Mouse (Mus musculus) embryonic facial prominence, embryonic 13.5 days (tissue): ENCODE data around the gene Rexo2. TPM values are rescaled to one million over a fixed set of nuclear protein-coding genes. Genes with fewer than 3 reads are reported as not detected.

Source experiments
- ATAC-seq: fragments of 200-750 bp; cut with Nextera tagmentation; 2 replicates; pipeline ENCODE4 v1.8.0; 2017; ENCODE audit warnings: low read depth; ENCODE audit not compliant: insufficient number of reproducible peaks, insufficient read depth, low FRiP score, low TSS enrichment
- H3K27ac ChIP-seq: fragments of 300-500 bp; sonication (generic); 2 replicates; pipeline ENCODE4 v1.5.1; 2015; ENCODE audit warnings: moderate library complexity, mild to moderate bottlenecking, inconsistent platforms
- H3K27me3 ChIP-seq: fragments of 300-500 bp; sonication (generic); 2 replicates; pipeline ENCODE4 v1.6.1; 2015; ENCODE audit warnings: mild to moderate bottlenecking, inconsistent platforms
- H3K36me3 ChIP-seq: fragments of 300-500 bp; sonication (generic); 2 replicates; pipeline ENCODE4 v1.6.1; 2015; ENCODE audit warnings: mild to moderate bottlenecking, inconsistent platforms
- H3K4me1 ChIP-seq: fragments of 300-500 bp; sonication (generic); 2 replicates; pipeline ENCODE4 v1.6.1; 2015; ENCODE audit warnings: inconsistent platforms
- H3K4me2 ChIP-seq: fragments of 300-500 bp; sonication (generic); 2 replicates; pipeline ENCODE4 v1.6.1; 2015; ENCODE audit warnings: moderate library complexity, mild to moderate bottlenecking, inconsistent platforms
- H3K4me3 ChIP-seq: fragments of 300-500 bp; sonication (generic); 2 replicates; pipeline ENCODE4 v1.5.1; 2015; ENCODE audit warnings: mild to moderate bottlenecking, inconsistent platforms
- H3K9ac ChIP-seq: fragments of 300-500 bp; sonication (generic); 2 replicates; pipeline ENCODE4 v1.6.1; 2015; ENCODE audit warnings: mild to moderate bottlenecking, inconsistent platforms
- H3K9me3 ChIP-seq: fragments of 300-500 bp; sonication (generic); 2 replicates; pipeline ENCODE4 v1.6.1; 2016; ENCODE audit warnings: inconsistent platforms
- WGBS: fragments of 180-500 bp; shearing (Covaris S2); methylation state at CpG from one replicate; pipeline ENCODE4 v1.1.7; 2015; ENCODE audit warnings: mixed read lengths; 5-methylcytosine and 5-hydroxymethylcytosine counted together
- polyA plus RNA-seq: library from polyadenylated mRNA; unstranded; fragments of >200 nt; fragmentation: Nextera tagmentation; extraction: Ambion mirVana; gene quantifications from 2 replicates; pipeline ENCODE4 v1.2.1, GENCODE M21; 2015

The Rexo2 gene
- polyA plus RNA-seq, 1 experiment from 2014 or later: 106 TPM

DNA sequence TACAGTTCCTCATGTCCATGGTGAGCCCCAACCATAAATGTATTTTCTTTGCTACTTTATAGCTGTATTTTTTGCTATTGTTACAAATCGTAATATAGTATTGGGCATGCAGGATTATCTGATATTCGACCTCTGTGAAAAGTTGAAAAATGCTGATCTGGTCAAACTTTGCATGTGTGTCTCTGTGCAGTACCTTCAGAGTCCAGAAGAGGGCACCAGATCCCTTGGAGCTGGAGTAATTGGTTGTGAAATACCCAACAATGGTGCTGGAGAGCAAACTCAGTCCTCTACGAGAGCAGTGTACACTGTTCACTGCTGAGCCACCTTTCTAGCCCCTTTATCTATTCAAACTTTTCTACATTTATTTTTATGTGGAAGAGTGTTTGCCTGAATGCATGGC, 13.6 kb downstream of the Rexo2 start:
- Histone ChIP-seq H3K4me3 (no peak overlapping the region), H3K4me1 (no peaks in the 10 kb centered on the region), H3K27ac (no peak overlapping the region), H3K4me2 (no peak overlapping the region), H3K9ac (no peak overlapping the region), H3K27me3 (no peaks in the 10 kb centered on the region), H3K9me3 (peaks cover 3% of the 10 kb centered on the region; the same call in 1 of the 2 replicates), H3K36me3 (peaks cover 46% of the 10 kb centered on the region)
- no peak for ATAC-seq
- WGBS: 64% methylated on average over 3 of the region's 3 CpGs

DNA sequence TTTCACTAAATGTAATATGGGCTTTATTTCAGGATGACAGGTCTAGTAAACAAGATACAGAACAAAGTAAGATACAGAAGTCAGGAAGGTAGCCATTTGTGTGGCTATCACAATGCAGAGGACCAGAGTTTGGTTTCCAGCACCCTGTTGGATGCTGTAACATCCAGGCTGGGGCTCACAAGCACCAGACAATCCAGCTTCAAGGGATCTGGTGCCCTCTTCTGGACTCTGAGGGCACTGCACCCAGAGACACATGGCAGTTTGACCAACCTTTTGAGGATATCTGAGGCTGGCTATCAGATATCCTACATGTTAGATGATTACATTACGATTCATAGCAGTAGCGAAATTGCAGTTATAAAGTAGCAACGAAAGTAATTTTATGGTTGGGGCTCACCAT, 14.8 kb downstream of the Rexo2 start:
- no peak for ATAC-seq
- Histone ChIP-seq H3K27me3 (no peaks in the 10 kb centered on the region), H3K36me3 (peaks cover 37% of the 10 kb centered on the region), H3K4me1 (no peaks in the 10 kb centered on the region), H3K9ac (no peak overlapping the region), H3K9me3 (peaks cover 3% of the 10 kb centered on the region; the same call in 1 of the 2 replicates), H3K27ac (no peak overlapping the region), H3K4me2 (no peak overlapping the region), H3K4me3 (no peak overlapping the region)
- WGBS: 93% methylated on average over 3 of the region's 3 CpGs

DNA sequence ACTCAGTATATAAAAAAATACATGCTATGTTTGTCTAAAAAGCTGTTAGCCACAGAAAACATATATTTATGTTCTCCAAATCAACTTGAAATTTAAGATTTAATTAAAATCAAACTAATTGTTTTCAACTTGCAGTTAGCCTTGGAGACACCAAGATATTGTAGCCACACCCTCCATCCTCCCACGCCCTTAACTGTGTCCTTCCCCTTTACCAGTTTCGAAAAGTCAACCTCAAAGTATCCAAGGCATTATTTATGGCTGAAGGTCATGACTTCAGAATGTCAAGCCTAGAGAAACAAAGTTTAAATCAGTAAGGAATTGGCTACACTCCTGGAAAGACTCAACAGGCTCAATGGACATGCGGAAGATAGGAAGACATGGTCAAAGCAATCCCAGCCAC, 18.9 kb downstream of the Rexo2 start:
- Histone ChIP-seq H3K9ac (no peak overlapping the region), H3K9me3 (no peaks in the 10 kb centered on the region), H3K27ac (no peak overlapping the region), H3K36me3 (peaks cover 5% of the 10 kb centered on the region), H3K4me2 (no peak overlapping the region), H3K27me3 (no peaks in the 10 kb centered on the region), H3K4me3 (no peak overlapping the region), H3K4me1 (no peaks in the 10 kb centered on the region)
- 93% methylated on average over 3 of the region's 3 CpGs for WGBS
- no peak for ATAC-seq

DNA sequence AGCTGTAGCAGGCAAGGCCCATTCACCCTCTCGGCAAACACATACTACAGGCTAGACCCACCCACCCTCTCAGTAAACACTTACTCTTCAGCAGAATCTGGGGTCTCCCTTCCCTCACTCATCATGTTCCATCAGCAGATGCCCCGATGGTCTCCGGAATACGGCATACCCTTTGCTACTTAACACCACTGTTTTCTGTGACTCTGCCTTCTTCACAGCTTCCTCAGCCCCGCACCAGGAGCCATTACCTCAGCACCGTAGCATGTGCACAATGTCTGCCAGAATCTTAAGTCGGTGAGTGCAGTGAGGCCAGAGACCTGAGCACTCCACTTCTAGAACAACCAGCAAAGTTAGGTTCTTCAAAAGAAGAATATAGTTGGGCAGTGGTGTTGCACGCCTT, 19.7 kb downstream of the Rexo2 start:
- H3K4me3 ChIP-seq: no peak overlapping the region
- H3K4me2 ChIP-seq: no peak overlapping the region
- peaks cover 4% of the 10 kb centered on the region for H3K36me3 ChIP-seq
- H3K27ac ChIP-seq: no peak overlapping the region
- ATAC-seq: no peak
- no peaks in the 10 kb centered on the region for H3K27me3 ChIP-seq
- 92% methylated on average over 8 of the region's 8 CpGs for WGBS
- no peaks in the 10 kb centered on the region for H3K4me1 ChIP-seq
- H3K9me3 ChIP-seq: no peaks in the 10 kb centered on the region
- no peak overlapping the region for H3K9ac ChIP-seq

DNA sequence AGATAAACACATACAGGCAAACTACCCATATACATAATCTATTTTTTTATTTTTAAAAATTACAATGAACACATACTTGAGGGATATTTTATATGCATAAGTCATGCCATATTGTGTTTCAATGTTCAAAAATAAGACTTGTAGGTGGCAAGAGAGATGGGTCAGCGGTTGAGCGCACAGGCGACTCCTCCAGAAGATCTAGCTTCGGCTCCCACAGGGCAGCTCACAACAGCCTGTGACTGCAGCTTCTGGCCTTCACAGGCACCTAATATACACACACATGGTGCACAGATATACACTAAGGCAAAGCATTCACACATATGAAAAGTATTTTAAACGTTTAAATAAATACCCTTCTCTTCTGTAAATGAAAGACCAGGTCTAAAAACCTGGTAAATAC, 21.0 kb downstream of the Rexo2 start:
- Histone ChIP-seq H3K27ac (no peak overlapping the region), H3K36me3 (no peaks in the 10 kb centered on the region), H3K27me3 (no peaks in the 10 kb centered on the region), H3K4me3 (no peak overlapping the region), H3K9ac (no peak overlapping the region), H3K4me2 (no peak overlapping the region), H3K4me1 (no peaks in the 10 kb centered on the region), H3K9me3 (no peaks in the 10 kb centered on the region)
- no peak for ATAC-seq
- 86% methylated on average over 5 of the region's 5 CpGs for WGBS

DNA sequence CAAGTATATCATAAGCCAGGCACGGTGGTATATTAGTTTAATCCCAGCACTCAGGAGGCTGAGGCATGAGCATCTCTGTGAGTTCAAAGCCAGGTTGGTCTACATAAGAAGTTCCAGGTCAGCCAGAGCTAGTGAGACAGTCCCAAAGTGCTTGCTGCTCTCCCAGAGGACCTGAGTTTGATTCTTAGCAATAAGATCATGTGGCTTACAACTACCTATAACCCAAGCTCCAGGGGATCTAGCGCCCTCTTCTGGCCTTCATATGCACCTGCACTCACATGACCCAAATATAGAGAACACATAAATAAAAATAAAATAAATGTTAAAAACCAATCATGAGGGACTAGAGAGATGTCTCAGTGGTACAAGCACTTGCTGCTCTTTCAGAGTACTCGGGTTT, 21.5 kb downstream of the Rexo2 start:
- Histone ChIP-seq H3K27ac (no peak overlapping the region), H3K27me3 (no peaks in the 10 kb centered on the region), H3K4me3 (no peak overlapping the region), H3K4me2 (no peak overlapping the region), H3K9ac (no peak overlapping the region), H3K9me3 (no peaks in the 10 kb centered on the region), H3K36me3 (no peaks in the 10 kb centered on the region), H3K4me1 (no peaks in the 10 kb centered on the region)
- 66% methylated on average over 3 of the region's 3 CpGs for WGBS
- ATAC-seq: no peak

DNA sequence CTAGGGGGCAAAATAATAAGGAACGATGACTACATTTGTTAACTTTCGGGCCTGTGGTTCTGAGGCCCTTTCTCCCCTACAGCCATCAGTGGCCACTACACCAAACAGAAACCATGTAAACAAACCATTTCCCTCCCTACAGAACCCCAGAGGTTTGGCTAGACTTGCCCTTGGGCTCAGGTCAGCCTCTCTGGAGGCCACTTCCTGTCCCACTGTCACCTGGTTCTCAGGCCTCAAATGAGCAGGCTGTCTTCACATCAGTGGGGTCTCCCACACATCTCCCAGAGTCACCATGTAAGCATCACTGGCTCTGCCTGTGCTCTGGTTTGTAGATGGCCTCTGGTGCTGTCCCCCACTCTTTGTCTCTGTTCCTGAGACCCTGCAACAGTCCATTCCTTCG, 24.5 kb downstream of the Rexo2 start:
- 79% methylated on average over 3 of the region's 3 CpGs for WGBS
- no peak for ATAC-seq
- no peaks in the 10 kb centered on the region for H3K36me3 ChIP-seq
- H3K9ac ChIP-seq: no peak overlapping the region
- no peak overlapping the region for H3K27ac ChIP-seq
- no peaks in the 10 kb centered on the region for H3K27me3 ChIP-seq
- H3K4me3 ChIP-seq: no peak overlapping the region
- no peak overlapping the region for H3K4me2 ChIP-seq
- H3K4me1 ChIP-seq: no peaks in the 10 kb centered on the region
- H3K9me3 ChIP-seq: no peaks in the 10 kb centered on the region

DNA sequence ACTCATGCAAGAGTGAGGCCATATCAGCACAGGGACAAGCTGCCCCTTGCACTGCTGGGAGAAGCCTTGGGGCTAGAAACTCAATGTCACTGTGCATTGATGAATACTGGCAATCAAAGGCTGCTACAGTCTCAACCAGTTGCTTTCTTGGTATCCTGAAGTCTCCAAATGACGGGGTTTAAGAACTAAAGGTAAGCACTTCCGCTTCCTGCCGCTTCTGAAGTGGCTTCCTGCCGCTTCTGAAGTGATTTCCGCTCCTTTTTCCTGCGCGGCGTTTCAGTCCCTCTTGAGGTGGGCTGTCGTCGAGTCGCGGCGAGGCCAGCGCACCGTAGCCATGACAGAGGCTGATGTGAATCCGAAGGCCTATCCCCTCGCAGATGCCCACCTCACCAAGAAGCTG, 30.4 kb downstream of the Rexo2 start:
- Histone ChIP-seq H3K27me3 (no peaks in the 10 kb centered on the region), H3K9ac (no peak overlapping the region), H3K4me1 (no peaks in the 10 kb centered on the region), H3K36me3 (no peaks in the 10 kb centered on the region), H3K4me2 (no peak overlapping the region), H3K27ac (no peak overlapping the region), H3K4me3 (no peak overlapping the region), H3K9me3 (no peaks in the 10 kb centered on the region)
- 90% methylated on average over 17 of the region's 17 CpGs for WGBS
- ATAC-seq: no peak

DNA sequence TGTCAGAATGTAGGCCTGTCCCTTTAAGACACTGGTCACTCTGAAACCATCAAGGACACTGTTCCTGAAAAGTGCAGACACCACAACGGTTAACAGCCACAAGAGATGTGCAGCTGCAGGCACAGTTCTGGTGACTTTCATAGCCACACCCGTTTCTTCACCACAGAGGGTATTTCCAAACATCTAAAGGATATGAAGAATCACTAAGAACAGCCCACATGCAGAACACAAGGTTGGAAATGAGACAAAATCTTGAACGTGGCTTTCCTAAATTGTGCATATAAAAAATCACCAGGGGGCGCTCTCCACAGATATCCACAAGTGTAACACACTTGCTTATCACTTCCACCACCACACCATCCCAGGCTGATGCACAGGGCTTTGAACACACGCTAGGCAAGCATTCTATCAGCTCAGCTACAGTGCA, 32.6 kb downstream of the Rexo2 start:
- no peaks in the 10 kb centered on the region for H3K36me3 ChIP-seq
- no peak overlapping the region for H3K4me2 ChIP-seq
- H3K9me3 ChIP-seq: no peaks in the 10 kb centered on the region
- H3K27ac ChIP-seq: no peak overlapping the region
- H3K4me1 ChIP-seq: no peaks in the 10 kb centered on the region
- ATAC-seq: no peak
- no peak overlapping the region for H3K9ac ChIP-seq
- H3K27me3 ChIP-seq: no peaks in the 10 kb centered on the region
- WGBS: 39% methylated on average over 5 of the region's 5 CpGs
- no peak overlapping the region for H3K4me3 ChIP-seq

DNA sequence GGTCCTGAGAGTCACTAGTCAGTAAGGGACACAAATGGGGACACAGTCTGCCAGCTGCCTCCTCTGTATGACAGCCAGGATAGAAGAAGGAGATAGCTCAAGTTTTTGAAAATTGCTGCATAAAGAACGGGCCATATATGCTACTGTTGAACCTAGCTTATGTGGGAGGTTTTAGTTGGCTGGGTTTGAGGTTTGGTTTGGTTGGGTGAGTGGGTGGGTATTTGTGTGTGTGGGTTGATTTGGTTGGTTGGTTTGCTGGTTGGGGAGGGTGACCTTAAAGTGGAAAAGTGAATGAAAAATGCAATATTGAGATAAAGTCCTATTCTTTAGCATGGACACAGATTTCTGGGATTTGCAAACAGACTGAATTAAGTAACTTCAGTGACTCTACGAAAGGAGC, 35.6 kb downstream of the Rexo2 start:
- Histone ChIP-seq H3K27ac (no peak overlapping the region), H3K4me3 (no peak overlapping the region), H3K4me1 (no peaks in the 10 kb centered on the region), H3K27me3 (no peaks in the 10 kb centered on the region), H3K9me3 (no peaks in the 10 kb centered on the region), H3K4me2 (no peak overlapping the region), H3K9ac (no peak overlapping the region), H3K36me3 (no peaks in the 10 kb centered on the region)
- ATAC-seq: no peak
- 80% methylated on average over 2 of the region's 2 CpGs for WGBS

DNA sequence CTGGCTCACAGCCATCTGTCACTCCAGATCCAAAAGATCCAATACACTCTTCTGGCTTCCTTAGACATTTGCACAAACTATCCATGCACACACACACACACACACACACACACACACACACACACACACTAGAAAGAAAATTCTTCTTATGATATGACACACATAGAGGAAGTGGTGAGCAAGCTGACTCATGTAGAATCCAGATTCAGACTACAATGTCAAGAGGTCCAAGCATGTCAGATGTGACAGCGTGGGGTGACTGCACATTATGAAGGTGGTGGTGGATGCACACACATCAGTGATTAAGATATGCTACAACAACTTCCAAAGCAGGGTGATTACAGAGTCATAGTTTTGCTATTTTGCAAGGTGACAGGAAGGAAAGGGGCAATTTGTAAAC, 36.5 kb downstream of the Rexo2 start:
- WGBS: 84% methylated on average over 1 of the region's 1 CpGs
- H3K27me3 ChIP-seq: no peaks in the 10 kb centered on the region
- no peak overlapping the region for H3K9ac ChIP-seq
- H3K9me3 ChIP-seq: no peaks in the 10 kb centered on the region
- ATAC-seq: no peak
- H3K4me1 ChIP-seq: no peaks in the 10 kb centered on the region
- H3K36me3 ChIP-seq: no peaks in the 10 kb centered on the region
- no peak overlapping the region for H3K4me3 ChIP-seq
- H3K4me2 ChIP-seq: no peak overlapping the region
- no peak overlapping the region for H3K27ac ChIP-seq

DNA sequence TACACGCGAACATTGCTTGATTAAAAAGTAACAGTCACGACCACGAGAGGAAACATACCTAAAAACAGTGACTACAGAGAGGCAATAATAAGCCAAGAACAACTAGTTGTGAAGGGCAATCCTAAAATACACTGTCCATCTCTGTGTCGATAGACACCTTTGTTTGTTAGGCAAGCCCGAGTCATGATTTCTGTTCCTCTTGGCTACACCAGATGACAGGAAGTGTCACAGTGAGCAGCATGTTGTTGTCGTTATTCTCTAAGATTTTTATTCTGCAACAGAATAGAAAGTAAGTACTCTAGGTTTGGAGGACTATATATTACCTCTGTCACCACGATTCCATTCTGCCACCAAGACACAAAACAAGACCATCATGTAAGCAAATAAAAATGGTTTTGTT, 48.0 kb downstream of the Rexo2 start:
- Histone ChIP-seq H3K4me3 (no peak overlapping the region), H3K9ac (no peak overlapping the region), H3K27me3 (no peaks in the 10 kb centered on the region), H3K9me3 (no peaks in the 10 kb centered on the region), H3K4me2 (no peak overlapping the region), H3K27ac (no peak overlapping the region), H3K36me3 (no peaks in the 10 kb centered on the region), H3K4me1 (no peaks in the 10 kb centered on the region)
- ATAC-seq: no peak
- 77% methylated on average over 8 of the region's 8 CpGs for WGBS

DNA sequence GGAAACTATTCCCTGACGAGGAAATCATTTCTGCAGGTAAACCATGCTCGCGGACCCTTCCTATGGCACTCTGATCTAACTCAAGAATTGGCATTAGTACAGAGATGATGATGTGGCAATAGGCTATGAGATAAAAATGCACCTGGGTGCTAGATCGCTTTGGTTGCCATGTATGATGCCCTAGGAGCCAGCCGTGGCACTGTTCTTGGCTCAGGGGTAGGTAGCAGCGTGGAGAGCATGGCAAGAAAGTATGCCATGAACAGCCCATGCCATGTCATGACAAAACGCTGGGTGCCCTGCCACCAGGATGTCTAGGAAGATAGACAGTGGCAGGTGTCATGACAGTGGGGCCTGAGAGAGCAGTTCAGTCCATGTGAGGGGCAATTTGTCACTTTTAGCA, 53.2 kb downstream of the Rexo2 start:
- 0 out of 2 replicates have a peak, but pooled peaks cover 5% of the 10 kb centered on the region for H3K27me3 ChIP-seq
- 90% methylated on average over 7 of the region's 7 CpGs for WGBS
- ATAC-seq: no peak

More for the DNA sequence above, 53.2 kb downstream of the Rexo2 start:
- Histone ChIP-seq H3K4me2 (no peak overlapping the region), H3K36me3 (no peaks in the 10 kb centered on the region), H3K9me3 (no peaks in the 10 kb centered on the region), H3K27ac (no peak overlapping the region), H3K9ac (no peak overlapping the region), H3K4me3 (no peak overlapping the region), H3K4me1 (no peaks in the 10 kb centered on the region)
